Mouse (Mus musculus) adrenal gland, postnatal 25 days (tissue): ENCODE results near the gene Olfr1350. TPM values are rescaled to one million over a fixed set of nuclear protein-coding genes. Genes with fewer than 3 reads are reported as not detected.
"Not testable (repeated sequence)": the region's sequence is repeated elsewhere in the genome, so short reads cannot be mapped to it uniquely, and the experiment has no call there.

Experiments
- DNase-seq: peaks from one replicate; pipeline ENCODE4 v3.0.0; 2021; ENCODE audit warnings: mixed read lengths
- long read RNA-seq: library from polyadenylated mRNA; stranded (forward); transcript quantifications from one replicate; pipeline ENCODE4 v2.0.0, GENCODE M21; 2021
- total RNA-seq: library from RNA; stranded (reverse); gene quantifications from 2 replicates; pipeline ENCODE4 v1.2.3, GENCODE M21; 2021

Gene Olfr1350
- total RNA-seq, result not detected in 2 replicates
- long read RNA-seq, result 0 reads

- no peak for DNase-seq
Observed at GRCm38 (mm10) chr7:6564541-6564940, at the start of gene Olfr1350. TSS of gene Olfr1350 (plus strand) at chr7:6564841.

GRCm38 (mm10) chr7:6521666-6522065 lies 43.0 kb upstream of the Olfr1350 start:
- no peak for DNase-seq

- DNase-seq, result no peak
Observed at GRCm38 (mm10) chr7:6522850-6523249, 41.8 kb upstream of the Olfr1350 start, which contains the start of gene Olfr1349. TSS of gene Olfr1349 (minus strand) at chr7:6522950.

GRCm38 (mm10) chr7:6525001-6525400 lies 39.6 kb upstream of the Olfr1350 start:
- no peak for DNase-seq

- DNase-seq, result no peak
Observed at GRCm38 (mm10) chr7:6526141-6526540, 38.5 kb upstream of the Olfr1350 start.

GRCm38 (mm10) chr7:6586096-6586759 lies 21.6 kb downstream of the Olfr1350 start:
- DNase-seq, result no peak

GRCm38 (mm10) chr7:6588766-6589165 lies 24.1 kb downstream of the Olfr1350 start:
- not testable (repeated sequence) for DNase-seq

GRCm38 (mm10) chr7:6603331-6603730 lies 38.7 kb downstream of the Olfr1350 start:
- DNase-seq, result no peak

Other genes starting within 250 kb of the Olfr1350 start
- gene Zfp583, start 233.6 kb upstream of the Olfr1350 start, total RNA-seq, result 2.9 and 3.9 TPM in 2 replicates
- 0.62 and 0.94 TPM in 2 replicates for gene Gm3854, start 221.1 kb upstream of the Olfr1350 start, total RNA-seq
- gene Zfp78, start 201.6 kb upstream of the Olfr1350 start, total RNA-seq, result 3.6 and 4.7 TPM in 2 replicates
- 3.9 and 4.6 TPM in 2 replicates for gene Zfp28, start 181.5 kb upstream of the Olfr1350 start, total RNA-seq
- not detected in 2 replicates for gene Smim17, start 166.1 kb upstream of the Olfr1350 start, total RNA-seq
- gene Gm20715, start 154.6 kb upstream of the Olfr1350 start, total RNA-seq, result 0.09 TPM in 1 of 2 replicates, not detected in the other
- gene Olfr1344, start 126.2 kb upstream of the Olfr1350 start, total RNA-seq, result not detected in 2 replicates
- not detected in 2 replicates for gene Olfr1336, start 108.7 kb upstream of the Olfr1350 start, total RNA-seq
- not detected in 2 replicates for gene Olfr1346, start 97.7 kb upstream of the Olfr1350 start, total RNA-seq
- gene Olfr5, start 77.9 kb upstream of the Olfr1350 start, total RNA-seq, result not detected in 2 replicates
- not detected in 2 replicates for gene Olfr1347, start 65.1 kb upstream of the Olfr1350 start, total RNA-seq
- not detected in 2 replicates for gene Olfr1348, start 56.1 kb upstream of the Olfr1350 start, total RNA-seq
- gene Olfr1349, start 41.9 kb upstream of the Olfr1350 start, total RNA-seq, result not detected in 2 replicates
- gene Zim1, start 131.6 kb downstream of the Olfr1350 start, total RNA-seq, result 5.5 and 5.8 TPM in 2 replicates
- 32.2 and 49.5 TPM in 2 replicates for gene Peg3, start 165.6 kb downstream of the Olfr1350 start, total RNA-seq
- 1.2 and 1.7 TPM in 2 replicates for gene Usp29, start 165.7 kb downstream of the Olfr1350 start, total RNA-seq